Mouse (Mus musculus) limb, embryonic 14.5 days (tissue): ENCODE measurements around the gene Sri. TPM values are rescaled to one million over a fixed set of nuclear protein-coding genes. Genes with fewer than 3 reads are reported as not detected.

Experiments
- ATAC-seq: fragments of 200-750 bp; cut with Nextera tagmentation; 2 replicates; pipeline ENCODE4 v1.8.0; 2017; ENCODE audit warnings: low read depth, moderate number of reproducible peaks, moderate TSS enrichment; ENCODE audit not compliant: low FRiP score
- DNase-seq: peaks from one replicate; pipeline ENCODE4 v3.0.0-alpha.2; 2015; ENCODE audit warnings: low spot score
- H3K27ac ChIP-seq: fragments of 300-500 bp; sonication (generic); replicated peaks from 2 replicates; pipeline ENCODE4 v1.5.1; 2014; ENCODE audit warnings: low read depth, mild to moderate bottlenecking, low read length, moderate library complexity, mixed read lengths
- H3K27me3 ChIP-seq: fragments of 300-500 bp; sonication (generic); 2 replicates; pipeline ENCODE4 v1.6.1; 2014; ENCODE audit warnings: low read length, mixed read lengths; ENCODE audit not compliant: control insufficient read depth, insufficient read depth
- H3K36me3 ChIP-seq: fragments of 300-500 bp; sonication (generic); 2 replicates; pipeline ENCODE4 v1.6.1; 2014; ENCODE audit warnings: mild to moderate bottlenecking, low read length, moderate library complexity, mixed read lengths; ENCODE audit not compliant: control insufficient read depth, insufficient read depth
- H3K4me1 ChIP-seq: fragments of 300-500 bp; sonication (generic); 2 replicates; pipeline ENCODE4 v1.6.1; 2014; ENCODE audit warnings: antibody characterized with exemption, low read length, mixed read lengths; ENCODE audit not compliant: control insufficient read depth, insufficient read depth
- H3K4me2 ChIP-seq: fragments of 300-500 bp; sonication (generic); replicated peaks from 2 replicates; pipeline ENCODE4 v1.6.1; 2014; ENCODE audit warnings: low read depth, mild to moderate bottlenecking, low read length, moderate library complexity; ENCODE audit not compliant: severe bottlenecking
- H3K4me3 ChIP-seq: fragments of 300-500 bp; sonication (generic); replicated peaks from 2 replicates; pipeline ENCODE4 v1.5.1; 2014; ENCODE audit warnings: low read length
- H3K9ac ChIP-seq: fragments of 300-500 bp; sonication (generic); 2 replicates; pipeline ENCODE4 v1.6.1; 2014; ENCODE audit warnings: mild to moderate bottlenecking, low read depth, low read length, moderate library complexity; ENCODE audit not compliant: severe bottlenecking
- H3K9me3 ChIP-seq: fragments of 300-500 bp; sonication (generic); 2 replicates; pipeline ENCODE4 v1.6.1; 2016; ENCODE audit warnings: low read length; ENCODE audit not compliant: control insufficient read depth
- POLR2A ChIP-seq: fragments of 200-500 bp; IDR thresholded peaks from 2 replicates; pipeline ENCODE4 v1.8.0; 2012; ENCODE audit warnings: inconsistent platforms, mild to moderate bottlenecking, moderate library complexity, borderline replicate concordance; ENCODE audit not compliant: insufficient read depth, insufficient read length; ENCODE audit errors: extremely low read depth
- WGBS: fragments of 180-500 bp; shearing (Covaris S2); extraction: QIAGEN DNeasy Blood & Tissue Kit; methylation state at CpG from one replicate; pipeline ENCODE4 v1.1.7; 2014; 5-methylcytosine and 5-hydroxymethylcytosine counted together
- polyA plus RNA-seq, 2 experiments: library from polyadenylated mRNA; depleted of rRNA in 1 of 2; stranded (reverse) in 1 of 2; unstranded in 1 of 2; fragments of >200 nt; fragmentation: Nextera tagmentation in 1 of 2; extraction: Ambion mirVana in 1 of 2; gene quantifications; 2 replicates each; pipeline versions ENCODE4 v1.2.1 to v1.2.3; 2012 to 2014

Sri gene
- polyA plus RNA-seq, 2 experiments: 161 to 266 TPM

DNA sequence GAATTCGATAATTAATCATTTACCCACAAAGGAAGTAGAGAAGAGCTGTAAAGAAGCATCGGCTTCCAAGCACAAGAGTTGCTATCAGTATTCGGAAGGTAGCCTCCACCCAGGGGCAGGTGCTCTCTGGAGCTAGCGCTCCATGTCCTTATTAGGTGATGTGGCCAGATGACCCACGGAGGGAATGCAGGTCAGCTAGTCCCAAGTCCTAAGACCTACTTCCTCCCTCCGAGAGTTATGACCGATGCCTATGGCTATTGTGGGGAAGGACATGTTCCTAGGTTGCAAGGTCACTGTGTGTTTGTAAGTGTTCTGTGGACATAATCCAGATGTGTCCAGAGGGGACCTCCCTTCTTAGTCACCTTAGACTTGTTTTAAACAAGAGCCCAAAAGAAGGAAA, 12.2 kb downstream of the Sri start:
- Histone ChIP-seq H3K9me3 (no peaks in the 10 kb centered on the region), H3K4me1 (peaks cover 6% of the 10 kb centered on the region), H3K27me3 (no peaks in the 10 kb centered on the region), H3K4me3 (no peak overlapping the region), H3K36me3 (peaks cover 29% of the 10 kb centered on the region), H3K9ac (no peak overlapping the region), H3K4me2 (no peak overlapping the region), H3K27ac (no peak overlapping the region)
- no peak for TF ChIP-seq POLR2A
- DNase-seq: no peak
- 90% methylated on average over 7 of the region's 7 CpGs for whole genome bisulfite sequencing
- no peak for ATAC-seq

DNA sequence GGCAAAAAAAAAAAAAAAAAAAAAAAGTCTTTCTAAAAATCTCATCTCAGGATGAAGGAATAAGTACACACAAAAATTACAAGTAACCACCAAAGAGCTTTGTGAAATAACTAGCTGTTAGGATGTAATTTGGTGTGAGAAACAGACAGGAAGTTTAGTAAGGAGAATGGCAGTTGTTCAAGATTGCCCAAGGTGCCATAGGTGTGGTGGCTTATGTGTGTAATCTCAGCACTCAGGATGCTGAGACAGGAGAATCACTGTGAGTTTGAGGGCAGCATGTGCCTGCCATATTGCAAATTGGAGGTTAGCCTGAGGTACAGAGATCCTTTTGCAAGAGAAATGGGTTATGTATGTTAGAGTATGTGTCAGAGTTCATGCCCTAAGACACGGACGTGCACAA, 16.6 kb downstream of the Sri start:
- WGBS: 81% methylated on average over 2 of the region's 2 CpGs
- no peak overlapping the region for H3K4me2 ChIP-seq
- ATAC-seq: no peak

DNA sequence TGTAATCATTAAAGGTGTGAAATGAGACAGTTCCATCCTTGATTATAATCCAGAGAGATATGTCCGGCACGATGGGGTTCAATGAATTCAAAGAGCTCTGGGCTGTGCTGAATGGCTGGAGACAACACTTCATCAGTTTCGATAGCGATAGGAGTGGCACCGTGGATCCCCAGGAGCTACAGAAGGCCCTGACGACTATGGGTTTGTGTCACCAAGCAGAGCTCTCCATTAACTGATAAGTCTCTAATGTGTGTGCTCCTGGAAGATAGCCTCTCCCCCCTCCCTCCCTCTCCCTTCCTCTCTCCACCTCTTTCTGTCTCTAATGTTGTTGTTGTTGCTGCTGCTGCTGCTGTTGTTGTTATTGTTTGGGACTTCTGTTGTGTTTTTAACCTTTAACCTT, 17.3 kb downstream of the Sri start:
- WGBS: 75% methylated on average over 6 of the region's 6 CpGs
- Histone ChIP-seq H3K27ac (no peak overlapping the region), H3K9ac (no peak overlapping the region), H3K4me1 (no peaks in the 10 kb centered on the region), H3K9me3 (no peaks in the 10 kb centered on the region), H3K36me3 (peaks cover 76% of the 10 kb centered on the region), H3K27me3 (no peaks in the 10 kb centered on the region), H3K4me3 (no peak overlapping the region), H3K4me2 (no peak overlapping the region)
- ATAC-seq: no peak
- DNase-seq: no peak
- no peak for TF ChIP-seq POLR2A

More for the DNA sequence above, 16.6 kb downstream of the Sri start:
- H3K27me3 ChIP-seq: no peaks in the 10 kb centered on the region
- no peak overlapping the region for H3K27ac ChIP-seq
- H3K4me3 ChIP-seq: no peak overlapping the region
- TF ChIP-seq POLR2A: no peak
- no peaks in the 10 kb centered on the region for H3K9me3 ChIP-seq
- H3K9ac ChIP-seq: no peak overlapping the region
- no peak for DNase-seq
- peaks cover under 1% of the 10 kb centered on the region; the same call in 1 of the 2 replicates for H3K4me1 ChIP-seq
- H3K36me3 ChIP-seq: peaks cover 72% of the 10 kb centered on the region

DNA sequence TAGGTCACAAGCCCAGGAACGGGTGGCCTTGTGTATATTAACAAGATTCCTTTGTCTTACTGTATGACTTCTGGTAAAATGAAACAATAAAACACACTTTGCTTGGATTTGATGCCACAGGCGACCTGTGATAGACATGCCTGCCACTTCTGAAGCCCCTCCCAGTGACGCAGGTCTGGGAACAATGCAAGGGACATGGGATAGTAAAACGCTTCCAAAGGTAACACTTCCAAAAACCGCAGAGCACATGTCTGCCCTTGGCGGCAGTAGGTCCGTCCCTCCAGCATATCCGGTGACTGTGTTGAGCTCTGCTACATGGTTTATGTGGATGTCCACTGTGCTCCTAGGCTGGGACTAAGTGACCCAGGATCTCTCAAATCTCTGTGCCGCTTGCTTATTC, 27.5 kb downstream of the Sri start:
- no peak for DNase-seq
- H3K4me2 ChIP-seq: no peak overlapping the region
- WGBS: 91% methylated on average over 9 of the region's 9 CpGs
- H3K27ac ChIP-seq: no peak overlapping the region
- no peak overlapping the region for H3K9ac ChIP-seq
- no peaks in the 10 kb centered on the region for H3K27me3 ChIP-seq
- H3K36me3 ChIP-seq: peaks cover 7% of the 10 kb centered on the region
- no peaks in the 10 kb centered on the region for H3K9me3 ChIP-seq
- TF ChIP-seq POLR2A: no peak
- no peak for ATAC-seq
- no peaks in the 10 kb centered on the region for H3K4me1 ChIP-seq
- H3K4me3 ChIP-seq: no peak overlapping the region

DNA sequence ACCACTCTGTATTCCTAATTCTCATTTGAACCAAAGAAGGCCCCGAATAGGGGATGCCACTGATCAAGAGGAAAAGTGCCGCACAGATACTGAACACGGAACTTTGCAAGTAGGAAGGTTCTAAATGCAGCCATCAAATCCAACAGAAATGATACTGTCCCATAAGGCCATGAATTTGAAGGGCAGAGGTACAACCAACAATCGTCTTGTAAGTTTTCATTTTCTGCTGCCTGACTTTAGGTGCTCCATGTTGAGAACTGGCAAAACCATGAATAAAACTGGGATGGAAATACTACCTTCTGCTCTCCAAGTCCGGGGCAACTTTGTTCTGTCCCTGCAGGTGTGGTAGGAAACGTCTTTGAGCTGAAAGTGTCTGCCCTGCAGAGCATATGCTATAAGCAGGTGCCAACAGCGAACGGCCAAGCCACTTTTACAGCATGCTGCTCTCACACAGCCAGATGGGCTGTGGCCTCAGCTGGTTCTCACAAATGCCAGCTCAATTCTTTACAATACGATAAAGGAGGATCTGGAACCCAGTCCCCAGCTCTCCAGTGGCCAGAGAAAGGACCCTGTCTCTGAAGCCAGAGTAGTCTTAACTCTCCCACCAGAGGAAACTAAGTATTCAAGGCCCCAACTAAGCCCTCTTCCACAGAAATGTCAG, 28.2 kb downstream of the Sri start:
- Histone ChIP-seq H3K4me2 (no peak overlapping the region), H3K4me3 (no peak overlapping the region), H3K27me3 (no peaks in the 10 kb centered on the region), H3K9me3 (no peaks in the 10 kb centered on the region), H3K4me1 (no peaks in the 10 kb centered on the region), H3K27ac (no peak overlapping the region), H3K36me3 (peaks cover 7% of the 10 kb centered on the region), H3K9ac (no peak overlapping the region)
- 79% methylated on average over 9 of the region's 9 CpGs for WGBS
- DNase-seq (no peak), ATAC-seq (no peak)
- TF ChIP-seq POLR2A: no peak
